Mouse (Mus musculus) forebrain, embryonic 11.5 days (tissue): Measurements from ENCODE around the gene Dcst2. TPM values are rescaled to one million over a fixed set of nuclear protein-coding genes. Genes with fewer than 3 reads are reported as not detected.

Experiments
- ATAC-seq: fragments of 200-750 bp; cut with Nextera tagmentation; replicated peaks from 2 replicates; pipeline ENCODE4 v1.8.0; 2017; ENCODE audit warnings: moderate TSS enrichment; ENCODE audit not compliant: low FRiP score
- DNase-seq: peaks from one replicate; pipeline ENCODE4 v3.0.0-alpha.2; 2017; ENCODE audit warnings: low spot score
- H3K27ac ChIP-seq: fragments of 300-500 bp; sonication (generic); 2 replicates; pipeline ENCODE4 v1.5.1; 2014; ENCODE audit warnings: low read depth, low read length
- H3K27me3 ChIP-seq: fragments of 300-500 bp; sonication (generic); 2 replicates; pipeline ENCODE4 v1.6.1; 2014; ENCODE audit warnings: mild to moderate bottlenecking, low read length, mixed read lengths; ENCODE audit not compliant: control insufficient read depth, insufficient read depth
- H3K36me3 ChIP-seq: fragments of 300-500 bp; sonication (generic); 2 replicates; pipeline ENCODE4 v1.6.1; 2014; ENCODE audit warnings: mild to moderate bottlenecking, low read length, moderate library complexity, mixed read lengths; ENCODE audit not compliant: control insufficient read depth, insufficient read depth
- H3K4me1 ChIP-seq: fragments of 300-500 bp; sonication (generic); replicated peaks from 2 replicates; pipeline ENCODE4 v1.6.1; 2014; ENCODE audit warnings: low read length, mixed read lengths; ENCODE audit not compliant: control insufficient read depth, insufficient read depth
- H3K4me2 ChIP-seq: fragments of 300-500 bp; sonication (generic); 2 replicates; pipeline ENCODE4 v1.6.1; 2014; ENCODE audit warnings: low read depth, mild to moderate bottlenecking, low read length, moderate library complexity, mixed read lengths; ENCODE audit not compliant: severe bottlenecking
- H3K4me3 ChIP-seq: fragments of 300-500 bp; sonication (generic); 2 replicates; pipeline ENCODE4 v1.5.1; 2014; ENCODE audit warnings: low read depth, low read length
- H3K9ac ChIP-seq: fragments of 300-500 bp; sonication (generic); 2 replicates; pipeline ENCODE4 v1.6.1; 2014; ENCODE audit warnings: low read length
- H3K9me3 ChIP-seq: fragments of 300-500 bp; sonication (generic); 2 replicates; pipeline ENCODE4 v1.6.1; 2016; ENCODE audit warnings: low read length, mixed read lengths; ENCODE audit not compliant: control insufficient read depth
- WGBS: fragments of 180-500 bp; shearing (Covaris S2); extraction: QIAGEN DNeasy Blood & Tissue Kit; methylation state at CpG from one replicate; pipeline ENCODE4 v1.1.7; 2014; 5-methylcytosine and 5-hydroxymethylcytosine counted together
- polyA plus RNA-seq: library from polyadenylated mRNA; unstranded; fragments of >200 nt; fragmentation: Nextera tagmentation; extraction: Ambion mirVana; gene quantifications from 2 replicates; pipeline ENCODE4 v1.2.1, GENCODE M21; 2014

The Dcst2 gene
- polyA plus RNA-seq, 1 experiment from 2014 or later: 0.13 TPM

- Histone ChIP-seq H3K27me3 (no peaks in the 10 kb centered on the region), H3K4me1 (peaks cover 24% of the 10 kb centered on the region), H3K4me2 (peak overlapping the region; percentile 92), H3K4me3 (peak overlapping the region; percentile 57), H3K36me3 (peaks cover 14% of the 10 kb centered on the region), H3K27ac (peak overlapping the region; percentile 85), H3K9me3 (no peaks in the 10 kb centered on the region), H3K9ac (peak overlapping the region; percentile 75)
- WGBS: 0% methylated on average over 20 of the region's 20 CpGs
- no peak for DNase-seq
- peak; percentile 59 for ATAC-seq
Measured at GRCm38 (mm10) chr3:89417840-89418169, 56.0 kb downstream of the Dcst2 start.

DNA sequence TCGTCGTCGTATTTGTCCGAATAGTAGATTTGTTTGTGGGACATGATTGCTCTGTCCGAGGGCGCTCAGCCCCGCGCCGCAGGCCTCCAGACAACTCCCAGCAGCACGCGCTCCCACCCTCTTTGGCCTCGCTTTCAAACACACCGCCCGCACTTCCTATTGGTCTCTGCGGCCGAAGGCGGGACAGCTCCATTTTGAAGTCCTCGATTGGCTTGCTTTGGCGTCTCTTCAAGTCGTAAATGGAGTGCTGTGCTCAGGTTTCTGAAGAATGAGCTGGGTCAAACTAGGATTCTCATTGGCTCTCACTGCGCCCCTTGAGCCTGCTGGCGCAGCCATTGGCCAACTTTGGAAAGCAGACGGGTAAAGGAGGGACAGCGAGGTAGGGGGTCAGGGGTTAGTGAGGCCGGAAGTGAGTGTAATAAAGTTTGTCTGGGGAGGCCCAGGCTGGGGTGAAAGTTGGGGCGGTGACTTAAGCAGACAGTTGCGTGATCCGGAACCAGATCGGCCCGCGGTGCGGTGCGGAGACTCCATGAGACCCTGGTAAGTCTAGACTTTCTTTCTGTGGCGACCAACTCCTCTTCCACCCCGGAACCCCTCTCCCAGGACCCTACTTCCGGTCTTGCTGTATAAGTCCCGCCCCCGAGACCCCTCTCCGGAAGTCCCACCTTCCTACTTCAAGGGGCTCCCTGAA, 56.5 kb downstream of the Dcst2 start, which contains the start of the genes Cks1b and Shc1:
Gene Cks1b, minus strand, starts transcription at position 214 of the 691 bp plus-strand sequence.
Gene Shc1, plus strand, starts transcription at position 274 of the 691 bp plus-strand sequence.
- no peaks in the 10 kb centered on the region for H3K27me3 ChIP-seq
- peaks cover 14% of the 10 kb centered on the region for H3K36me3 ChIP-seq
- H3K9ac ChIP-seq: peak within 1 kb of the TSS; percentile 75
- H3K4me2 ChIP-seq: peak within 1 kb of the TSS; percentile 92
- H3K27ac ChIP-seq: peak within 1 kb of the TSS; percentile 85
- H3K9me3 ChIP-seq: no peaks in the 10 kb centered on the region
- ATAC-seq (peak; percentile 96), DNase-seq (peak; percentile 97)
- under 1% methylated on average over 38 of the region's 39 CpGs for WGBS
- H3K4me3 ChIP-seq: peak within 1 kb of the TSS; percentile 57
- peaks cover 24% of the 10 kb centered on the region for H3K4me1 ChIP-seq

- Histone ChIP-seq H3K9me3 (no peaks in the 10 kb centered on the region), H3K4me1 (peaks cover 24% of the 10 kb centered on the region), H3K27me3 (no peaks in the 10 kb centered on the region), H3K36me3 (peaks cover 14% of the 10 kb centered on the region), H3K4me3 (peak overlapping the region; percentile 57), H3K27ac (peak overlapping the region; percentile 85), H3K4me2 (peak overlapping the region; percentile 92), H3K9ac (peak overlapping the region; percentile 67)
- ATAC-seq (peak; percentile 13), DNase-seq (peak; percentile 84)
- WGBS: 1% methylated on average over 16 of the region's 16 CpGs
Measured at GRCm38 (mm10) chr3:89418861-89419250, 57.1 kb downstream of the Dcst2 start.

DNA sequence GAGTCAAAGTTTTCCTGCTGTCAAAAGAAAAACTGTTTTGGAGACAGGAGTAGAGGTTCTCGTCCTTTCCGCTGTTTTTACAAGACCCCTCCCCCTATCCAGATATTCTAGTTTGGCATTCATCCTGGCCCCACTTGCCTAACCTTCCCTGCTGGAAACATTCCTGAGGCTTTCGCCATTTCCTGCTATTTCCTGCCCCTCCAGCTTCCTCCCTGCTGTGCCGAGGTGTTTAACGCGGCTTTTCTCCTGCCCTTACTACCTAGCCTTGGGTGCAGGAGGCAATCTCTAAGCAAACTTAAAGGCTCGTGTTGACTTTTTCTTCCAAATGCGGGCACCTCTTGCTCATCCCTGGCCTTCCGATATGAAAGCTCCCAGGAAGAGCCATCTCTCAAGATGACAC, 57.8 kb downstream of the Dcst2 start:
- ATAC-seq (no peak), DNase-seq (no peak)
- no peaks in the 10 kb centered on the region for H3K27me3 ChIP-seq
- H3K4me3 ChIP-seq: peak overlapping the region; percentile 57
- H3K27ac ChIP-seq: peak overlapping the region; percentile 85
- WGBS: 5% methylated on average over 9 of the region's 9 CpGs
- H3K9me3 ChIP-seq: no peaks in the 10 kb centered on the region
- peak overlapping the region; percentile 67 for H3K9ac ChIP-seq
- peak overlapping the region; percentile 92 for H3K4me2 ChIP-seq
- H3K36me3 ChIP-seq: peaks cover 12% of the 10 kb centered on the region
- peaks cover 24% of the 10 kb centered on the region for H3K4me1 ChIP-seq

DNA sequence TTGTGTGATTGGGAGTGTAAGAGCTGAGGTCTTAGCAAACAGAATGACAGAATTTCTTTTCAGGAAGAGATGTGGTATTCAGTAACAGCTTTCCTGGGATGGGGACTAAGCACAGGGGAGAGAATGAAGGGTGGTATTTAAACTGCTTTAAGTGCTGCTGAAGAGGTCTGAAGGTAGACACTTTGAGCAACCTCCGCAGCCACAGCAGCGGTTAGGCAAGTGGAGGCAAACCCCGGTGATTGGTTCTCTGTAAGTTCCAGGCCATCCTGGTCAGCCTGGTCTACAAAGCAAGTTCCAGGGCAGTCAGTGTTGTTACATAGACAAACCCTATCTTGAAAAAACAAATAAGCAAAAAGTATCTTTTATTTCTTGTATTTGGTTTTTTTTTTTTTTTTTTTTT, 58.2 kb downstream of the Dcst2 start:
- Histone ChIP-seq H3K27me3 (no peaks in the 10 kb centered on the region), H3K4me1 (peaks cover 24% of the 10 kb centered on the region), H3K9me3 (no peaks in the 10 kb centered on the region), H3K4me3 (peak overlapping the region; percentile 57), H3K4me2 (peak overlapping the region; percentile 92), H3K36me3 (peaks cover 8% of the 10 kb centered on the region), H3K9ac (peak overlapping the region; percentile 67), H3K27ac (peak overlapping the region; percentile 85; the same call in 1 of the 2 replicates)
- DNase-seq (no peak), ATAC-seq (no peak)
- WGBS: 45% methylated on average over 3 of the region's 3 CpGs

GRCm38 (mm10) chr3:89420421-89420820, 58.6 kb downstream of the Dcst2 start:
- no peak overlapping the region for H3K9ac ChIP-seq
- 0 out of 2 replicates have a peak overlapping the region, but pooled peaks have one; percentile 18 for H3K27ac ChIP-seq
- ATAC-seq (no peak), DNase-seq (no peak)
- H3K36me3 ChIP-seq: peaks cover 5% of the 10 kb centered on the region
- no peaks in the 10 kb centered on the region for H3K9me3 ChIP-seq
- no peaks in the 10 kb centered on the region for H3K27me3 ChIP-seq
- 0 out of 2 replicates have a peak overlapping the region, but pooled peaks have one; percentile 54 for H3K4me2 ChIP-seq
- WGBS: 66% methylated on average over 2 of the region's 2 CpGs
- H3K4me1 ChIP-seq: peaks cover 24% of the 10 kb centered on the region
- no peak overlapping the region for H3K4me3 ChIP-seq

DNA sequence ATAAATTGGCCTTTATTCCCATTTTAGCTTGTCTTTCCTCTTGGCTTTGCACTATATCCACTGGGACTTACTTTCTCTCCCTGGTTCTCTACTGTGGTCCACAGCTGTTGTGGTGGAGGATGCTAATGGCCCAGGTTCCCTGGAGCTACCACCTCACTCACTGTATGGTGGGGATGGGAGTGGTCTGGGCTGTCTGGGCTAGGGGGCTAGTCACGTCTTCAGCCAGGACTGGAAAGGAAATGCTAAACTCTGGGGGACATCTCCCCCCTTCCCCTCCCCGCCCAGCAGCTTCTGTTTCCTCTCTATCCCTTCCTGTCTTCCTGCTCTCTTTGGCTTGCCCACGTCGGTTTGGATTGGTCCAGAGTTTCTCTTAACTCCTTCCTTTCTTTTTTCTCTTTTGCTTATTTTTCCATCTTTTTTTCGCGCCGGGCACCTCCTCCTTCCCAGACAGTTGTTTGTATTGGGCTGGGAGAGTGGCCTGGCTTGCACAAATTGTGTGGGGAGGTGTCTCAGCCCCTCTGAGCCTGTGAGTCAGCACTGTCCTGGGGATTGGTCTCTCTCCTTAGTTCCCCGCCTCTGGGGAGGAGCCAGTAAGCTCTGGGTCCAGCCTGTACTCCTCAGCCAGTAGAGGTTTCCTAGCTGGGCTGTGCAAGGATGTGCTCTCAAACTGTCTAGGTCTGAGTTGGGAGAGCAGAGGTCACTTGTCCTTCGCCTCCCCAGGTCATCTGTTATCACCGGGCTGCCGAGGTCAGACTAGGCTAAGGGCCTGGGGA, 59.4 kb downstream of the Dcst2 start:
- peak; percentile 80 for DNase-seq
- Histone ChIP-seq H3K4me3 (peak overlapping the region; percentile 26), H3K36me3 (peaks cover under 1% of the 10 kb centered on the region; the same call in 1 of the 2 replicates), H3K27me3 (no peaks in the 10 kb centered on the region), H3K9me3 (no peaks in the 10 kb centered on the region), H3K4me1 (peaks cover 24% of the 10 kb centered on the region), H3K27ac (0 out of 2 replicates have a peak overlapping the region, but pooled peaks have one; percentile 18), H3K4me2 (peak overlapping the region; percentile 54), H3K9ac (peak overlapping the region; percentile 57)
- 4% methylated on average over 11 of the region's 11 CpGs for WGBS
- ATAC-seq: peak; percentile 44; the same call in 1 of the 2 replicates

GRCm38 (mm10) chr3:89421810-89422473, 60.2 kb downstream of the Dcst2 start:
- Histone ChIP-seq H3K27ac (no peak overlapping the region), H3K36me3 (no peaks in the 10 kb centered on the region; the same call in none of the 2 replicates), H3K27me3 (no peaks in the 10 kb centered on the region), H3K4me3 (peak overlapping the region; percentile 26), H3K9ac (peak overlapping the region; percentile 57), H3K4me1 (peaks cover 18% of the 10 kb centered on the region), H3K4me2 (peak overlapping the region; percentile 54), H3K9me3 (no peaks in the 10 kb centered on the region)
- DNase-seq: no peak
- no peak for ATAC-seq
- WGBS: under 1% methylated on average over 22 of the region's 22 CpGs
